Mouse (Mus musculus) MEL (cell line): Measurements from ENCODE around the gene Cd9. TPM values are rescaled to one million over a fixed set of nuclear protein-coding genes. Genes with fewer than 3 reads are reported as not detected.
A peak's percentile ranks its signal among the peaks of the same experiment; 100 is the strongest.

Source experiments
- DNase-seq: peaks from one replicate; pipeline ENCODE4 v3.0.0; 2011; ENCODE audit warnings: low read depth, low spot score
- H3K27ac ChIP-seq: 2 replicates; pipeline ENCODE4 v1.5.1; 2012; ENCODE audit warnings: low read depth, mild to moderate bottlenecking, control low read depth, low read length, moderate library complexity; ENCODE audit not compliant: control insufficient read depth
- H3K27me3 ChIP-seq, 2 experiments: fragments of 150-350 bp in 1 of 2; sonication (generic) in 1 of 2; 2 replicates each; pipeline ENCODE4 v1.6.1; 2012; ENCODE audit warnings: low read length in 2 of 2, mild to moderate bottlenecking in 2 of 2, improper control_type of control experiment in 1 of 2, moderate library complexity in 1 of 2; ENCODE audit not compliant: insufficient read depth in 2 of 2, control insufficient read depth in 1 of 2
- H3K36me3 ChIP-seq, 2 experiments: 2 replicates each; pipeline ENCODE4 v1.6.1; 2012 to 2014; ENCODE audit warnings: low read length in 2 of 2, improper control_type of control experiment in 1 of 2, inconsistent platforms in 1 of 2, mild to moderate bottlenecking in 1 of 2; ENCODE audit not compliant: insufficient read depth in 2 of 2, control insufficient read depth in 1 of 2
- H3K4me1 ChIP-seq, 2 experiments: fragments of 150-350 bp in 1 of 2; sonication (generic) in 1 of 2; 2 replicates each; pipeline ENCODE4 v1.6.1; 2012; ENCODE audit warnings: low read length in 2 of 2, improper control_type of control experiment in 1 of 2, mild to moderate bottlenecking in 1 of 2; ENCODE audit not compliant: insufficient read depth in 2 of 2, control insufficient read depth in 1 of 2
- H3K4me3 ChIP-seq, 2 experiments: fragments of 150-350 bp in 1 of 2; sonication (generic) in 1 of 2; 2 replicates each; pipeline ENCODE4 v1.5.1; 2012; ENCODE audit warnings: low read depth in 2 of 2, low read length in 2 of 2, mild to moderate bottlenecking in 2 of 2, moderate library complexity in 2 of 2, control low read depth in 1 of 2, improper control_type of control experiment in 1 of 2; ENCODE audit not compliant: control insufficient read depth in 1 of 2, insufficient read depth in 1 of 2
- H3K79me2 ChIP-seq: 2 replicates; pipeline ENCODE4 v1.6.1; 2012; ENCODE audit warnings: mild to moderate bottlenecking, low read length, moderate library complexity; ENCODE audit not compliant: control insufficient read depth, poor library complexity, insufficient read depth
- H3K9ac ChIP-seq: 2 replicates; pipeline ENCODE4 v1.6.1; 2012; ENCODE audit warnings: low read depth, mild to moderate bottlenecking, control low read depth, low read length, moderate library complexity; ENCODE audit not compliant: control insufficient read depth, poor library complexity, severe bottlenecking
- H3K9me3 ChIP-seq: fragments of 150-350 bp; sonication (generic); replicated peaks from 2 replicates; pipeline ENCODE4 v1.6.1; 2012; ENCODE audit warnings: mild to moderate bottlenecking, low read length, improper control_type of control experiment, moderate library complexity; ENCODE audit not compliant: insufficient read depth
- BHLHE40 ChIP-seq: IDR thresholded peaks from 2 replicates; pipeline ENCODE4 v1.6.1; 2012; ENCODE audit warnings: low read depth, mild to moderate bottlenecking, inconsistent platforms, low read length, improper control_type of control experiment, borderline replicate concordance
- CTCF ChIP-seq, 3 experiments: IDR thresholded peaks in 2 of 3; conservative IDR thresholded peaks in 1 of 3; 2 replicates each; pipeline ENCODE4 v1.5.1; 2011 to 2012; ENCODE audit warnings: low read length in 3 of 3, low read depth in 2 of 3, mild to moderate bottlenecking in 2 of 3, improper control_type of control experiment in 1 of 3, inconsistent platforms in 1 of 3, mixed read lengths in 1 of 3, moderate library complexity in 1 of 3; ENCODE audit not compliant: control insufficient read depth in 1 of 3, insufficient read depth in 1 of 3, poor library complexity in 1 of 3, severe bottlenecking in 1 of 3
- EP300 ChIP-seq, 2 experiments: IDR thresholded peaks; 2 replicates each; pipeline ENCODE4 v1.6.1; 2011; ENCODE audit warnings: improper control_type of control experiment in 2 of 2, low read length in 2 of 2, low read depth in 1 of 2, mild to moderate bottlenecking in 1 of 2
- ETS1 ChIP-seq: IDR thresholded peaks from 2 replicates; pipeline ENCODE4 v1.6.1; 2012; ENCODE audit warnings: low read depth, mild to moderate bottlenecking, inconsistent platforms, low read length, improper control_type of control experiment, moderate library complexity
- GATA1 ChIP-seq: IDR thresholded peaks from 2 replicates; pipeline ENCODE4 v1.6.1; 2011; ENCODE audit warnings: low read depth, low read length, improper control_type of control experiment
- JUND ChIP-seq: IDR thresholded peaks from 2 replicates; pipeline ENCODE4 v1.6.1; 2011; ENCODE audit warnings: low read depth, mild to moderate bottlenecking, improper control_type of control experiment, low read length
- MEF2A ChIP-seq: IDR thresholded peaks from 2 replicates; pipeline ENCODE4 v1.6.1; 2014; ENCODE audit warnings: low read depth, mild to moderate bottlenecking, inconsistent platforms, low read length, improper control_type of control experiment; ENCODE audit not compliant: poor library complexity, insufficient replicate concordance, severe bottlenecking; ENCODE audit errors: extremely low read depth
- MXI1 ChIP-seq: IDR thresholded peaks from 2 replicates; pipeline ENCODE4 v1.6.1; 2011; ENCODE audit warnings: mild to moderate bottlenecking, low read depth, low read length, improper control_type of control experiment
- NELFE ChIP-seq: IDR thresholded peaks from 2 replicates; pipeline ENCODE4 v1.6.1; 2011; ENCODE audit warnings: low read depth, low read length, improper control_type of control experiment
- RAD21 ChIP-seq: IDR thresholded peaks from 2 replicates; pipeline ENCODE4 v1.6.1; 2011; ENCODE audit warnings: mild to moderate bottlenecking, low read depth, low read length, improper control_type of control experiment
- RCOR1 ChIP-seq: IDR thresholded peaks from 2 replicates; pipeline ENCODE4 v1.6.1; 2012; ENCODE audit warnings: low read depth, mild to moderate bottlenecking, inconsistent platforms, low read length, improper control_type of control experiment
- TAL1 ChIP-seq: IDR thresholded peaks from 2 replicates; pipeline ENCODE4 v1.6.1; 2012; ENCODE audit warnings: mild to moderate bottlenecking, inconsistent platforms, low read length, moderate library complexity, mixed read lengths
- TCF12 ChIP-seq: IDR thresholded peaks from 2 replicates; pipeline ENCODE4 v1.6.1; 2014; ENCODE audit warnings: low read depth, mild to moderate bottlenecking, inconsistent platforms, low read length, improper control_type of control experiment, moderate library complexity
- ZMIZ1 ChIP-seq: IDR thresholded peaks from 2 replicates; pipeline ENCODE4 v1.6.1; 2012; ENCODE audit warnings: low read depth, mild to moderate bottlenecking, inconsistent platforms, low read length, improper control_type of control experiment, moderate library complexity
- ZNF384 ChIP-seq: IDR thresholded peaks from 2 replicates; pipeline ENCODE4 v1.6.1; 2012; ENCODE audit warnings: low read depth, mild to moderate bottlenecking, inconsistent platforms, low read length, improper control_type of control experiment
- polyA plus RNA-seq, 2 experiments: library from polyadenylated mRNA; stranded (reverse) in 1 of 2; unstranded in 1 of 2; fragments of >175 nt in 1 of 2; fragments of >200 nt in 1 of 2; gene quantifications; 2 replicates each; pipeline versions ENCODE4 v1.2.1 to v1.2.4; 2012; ENCODE audit warnings: low replicate concordance in 2 of 2, low read depth in 1 of 2; ENCODE audit not compliant: insufficient read length in 2 of 2, insufficient read depth in 1 of 2, missing spikeins in 1 of 2
- total RNA-seq: library from RNA; depleted of rRNA; stranded (reverse); fragments of 300-350 nt; gene quantifications from 2 replicates; pipeline ENCODE4 v1.2.3, GENCODE M21; 2012

Gene Cd9
- total and polyA plus RNA-seq, 3 experiments: 3.6 to 10.9 TPM; not detected in 1

GRCm38 (mm10) chr6:125461325-125461724 lies 33.3 kb downstream of the Cd9 start:
- Histone ChIP-seq H3K4me1 (peaks cover 6 to 9% of the 10 kb centered on the region in 2 experiments), H3K9me3 (no peaks in the 10 kb centered on the region), H3K79me2 (no peaks in the 10 kb centered on the region), H3K27ac (no peak overlapping the region), H3K4me3 (no peak overlapping the region), H3K9ac (no peak overlapping the region), H3K36me3 (peaks cover 0 to 2% of the 10 kb centered on the region in 2 experiments; a peak in 1 of 4 replicates), H3K27me3 (no peaks in the 10 kb centered on the region)
- DNase-seq: no peak
- TF ChIP-seq MEF2A (no peak), NELFE (no peak), GATA1 (no peak), JUND (no peak), ZMIZ1 (no peak), MXI1 (no peak)
- TF ChIP-seq, all 39 proteins: peak for 0

GRCm38 (mm10) chr6:125460589-125460988 lies 34.0 kb downstream of the Cd9 start:
- Histone ChIP-seq H3K27ac (no peak overlapping the region), H3K4me1 (peaks cover 6 to 9% of the 10 kb centered on the region in 2 experiments), H3K79me2 (no peaks in the 10 kb centered on the region), H3K9me3 (no peaks in the 10 kb centered on the region), H3K36me3 (peaks cover 0 to 2% of the 10 kb centered on the region in 2 experiments; a peak in 1 of 4 replicates), H3K4me3 (no peak overlapping the region), H3K9ac (no peak overlapping the region), H3K27me3 (no peaks in the 10 kb centered on the region)
- DNase-seq: no peak
- TF ChIP-seq RAD21: no peak
- TF ChIP-seq CTCF (IDR thresholded peaks at IDR 0.05 in 2 of 3, conservative IDR thresholded peaks at IDR 0.05 in 1 of 3; ENCODE audit: control insufficient read depth in 1 of 3, insufficient read depth in 1 of 3, low read depth in 2 of 3, low read length in 3 of 3, poor library complexity in 1 of 3, severe bottlenecking in 1 of 3): no peak

GRCm38 (mm10) chr6:125459903-125460302 lies 34.7 kb downstream of the Cd9 start:
- peaks cover 6 to 9% of the 10 kb centered on the region in 2 experiments for H3K4me1 ChIP-seq
- peak; percentile 67 for DNase-seq
- no peaks in the 10 kb centered on the region for H3K9me3 ChIP-seq

More at GRCm38 (mm10) chr6:125459903-125460302, 34.7 kb downstream of the Cd9 start:
- Histone ChIP-seq H3K4me3 (no peak overlapping the region), H3K36me3 (peaks cover 0 to 2% of the 10 kb centered on the region in 2 experiments; a peak in 1 of 4 replicates), H3K79me2 (no peaks in the 10 kb centered on the region), H3K27me3 (no peaks in the 10 kb centered on the region), H3K9ac (no peak overlapping the region), H3K27ac (no peak overlapping the region)
- TF ChIP-seq JUND (no peak), ZMIZ1 (no peak), TCF12 (peak; percentile 85), ETS1 (peak; percentile 63), TAL1 (peak; percentile 64), BHLHE40 (no peak), RCOR1 (peak; percentile 51; the same call in 1 of the 2 replicates), ZNF384 (peak; percentile 85), GATA1 (peak; percentile 73), EP300 (IDR thresholded peaks at IDR 0.05; ENCODE audit: low read depth in 1 of 2, low read length in 2 of 2) (peak; percentile 82 to 84)
